Mouse (Mus musculus) kidney, embryonic 16.5 days (tissue): ENCODE results near the gene Gpx5. TPM values are rescaled to one million over a fixed set of nuclear protein-coding genes. Genes with fewer than 3 reads are reported as not detected.

Experiments used
- ATAC-seq: fragments of 200-750 bp; cut with Nextera tagmentation; 2 replicates; pipeline ENCODE4 v1.8.0; 2017; ENCODE audit warnings: moderate TSS enrichment; ENCODE audit not compliant: low FRiP score, low TSS enrichment
- H3K27ac ChIP-seq: fragments of 300-500 bp; sonication (generic); 2 replicates; pipeline ENCODE4 v1.5.1; 2014; ENCODE audit warnings: low read length
- H3K27me3 ChIP-seq: fragments of 300-500 bp; sonication (generic); 2 replicates; pipeline ENCODE4 v1.6.1; 2014; ENCODE audit warnings: low read length, control low read depth, mixed read lengths; ENCODE audit not compliant: insufficient read depth
- H3K36me3 ChIP-seq: fragments of 300-500 bp; sonication (generic); 2 replicates; pipeline ENCODE4 v1.6.1; 2014; ENCODE audit warnings: low read length, control low read depth, mixed read lengths; ENCODE audit not compliant: insufficient read depth
- H3K4me1 ChIP-seq: fragments of 300-500 bp; sonication (generic); 2 replicates; pipeline ENCODE4 v1.6.1; 2014; ENCODE audit warnings: low read length, control low read depth, mixed read lengths; ENCODE audit not compliant: insufficient read depth
- H3K4me2 ChIP-seq: fragments of 300-500 bp; sonication (generic); replicated peaks from 2 replicates; pipeline ENCODE4 v1.6.1; 2014; ENCODE audit warnings: low read depth, low read length
- H3K4me3 ChIP-seq: fragments of 300-500 bp; sonication (generic); 2 replicates; pipeline ENCODE4 v1.5.1; 2014; ENCODE audit warnings: mild to moderate bottlenecking, low read length
- H3K9ac ChIP-seq: fragments of 300-500 bp; sonication (generic); replicated peaks from 2 replicates; pipeline ENCODE4 v1.6.1; 2014; ENCODE audit warnings: low read length
- H3K9me3 ChIP-seq: fragments of 300-500 bp; sonication (generic); 2 replicates; pipeline ENCODE4 v1.6.1; 2016; ENCODE audit warnings: low read length, control low read depth
- WGBS: fragments of 180-500 bp; shearing (Covaris S2); extraction: QIAGEN DNeasy Blood & Tissue Kit; methylation state at CpG from one replicate; pipeline ENCODE4 v1.1.7; 2014; 5-methylcytosine and 5-hydroxymethylcytosine counted together
- polyA plus RNA-seq: library from polyadenylated mRNA; unstranded; fragments of >200 nt; fragmentation: Nextera tagmentation; extraction: Ambion mirVana; gene quantifications from 2 replicates; pipeline ENCODE4 v1.2.1, GENCODE M21; 2015

Gene Gpx5
- polyA plus RNA-seq, 1 experiment from 2014 or later = not detected

GRCm38 (mm10) chr13:21275021-21275814 is 17.3 kb downstream of the Gpx5 start:
- Histone ChIP-seq H3K27me3 (peaks cover 2% of the 10 kb centered on the region; the same call in 1 of the 2 replicates), H3K36me3 (no peaks in the 10 kb centered on the region), H3K4me1 (peaks cover 6% of the 10 kb centered on the region; the same call in 1 of the 2 replicates), H3K9me3 (no peaks in the 10 kb centered on the region), H3K9ac (peak overlapping the region; percentile 61), H3K4me3 (peak overlapping the region; percentile 74), H3K27ac (no peak overlapping the region), H3K4me2 (peak overlapping the region; percentile 72)
- WGBS = under 1% methylated on average over 29 of the region's 29 CpGs
- ATAC-seq = peak; percentile 73; the same call in 1 of the 2 replicates

- Histone ChIP-seq H3K9ac (no peak overlapping the region), H3K27me3 (no peaks in the 10 kb centered on the region), H3K4me1 (no peaks in the 10 kb centered on the region; the same call in 1 of the 2 replicates), H3K9me3 (no peaks in the 10 kb centered on the region), H3K4me2 (peak overlapping the region; percentile 34), H3K27ac (no peak overlapping the region), H3K4me3 (peak overlapping the region; percentile 23), H3K36me3 (no peaks in the 10 kb centered on the region)
- 6% methylated on average over 1 of the region's 1 CpGs for WGBS
- ATAC-seq = no peak
These were observed 24.3 kb downstream of the Gpx5 start for GRCm38 (mm10) chr13:21268262-21268661.

- H3K9ac ChIP-seq = no peak overlapping the region
- H3K27me3 ChIP-seq = peaks cover 3% of the 10 kb centered on the region; the same call in 1 of the 2 replicates
- 25% methylated on average over 4 of the region's 4 CpGs for WGBS
- no peaks in the 10 kb centered on the region; the same call in 1 of the 2 replicates for H3K4me1 ChIP-seq
- ATAC-seq = no peak
- no peaks in the 10 kb centered on the region for H3K9me3 ChIP-seq
- H3K27ac ChIP-seq = no peak overlapping the region
- H3K4me3 ChIP-seq = peak overlapping the region; percentile 23; the same call in 1 of the 2 replicates
- H3K4me2 ChIP-seq = peak overlapping the region; percentile 34
- H3K36me3 ChIP-seq = no peaks in the 10 kb centered on the region
These were observed 25.0 kb downstream of the Gpx5 start for GRCm38 (mm10) chr13:21267541-21267940.

DNA sequence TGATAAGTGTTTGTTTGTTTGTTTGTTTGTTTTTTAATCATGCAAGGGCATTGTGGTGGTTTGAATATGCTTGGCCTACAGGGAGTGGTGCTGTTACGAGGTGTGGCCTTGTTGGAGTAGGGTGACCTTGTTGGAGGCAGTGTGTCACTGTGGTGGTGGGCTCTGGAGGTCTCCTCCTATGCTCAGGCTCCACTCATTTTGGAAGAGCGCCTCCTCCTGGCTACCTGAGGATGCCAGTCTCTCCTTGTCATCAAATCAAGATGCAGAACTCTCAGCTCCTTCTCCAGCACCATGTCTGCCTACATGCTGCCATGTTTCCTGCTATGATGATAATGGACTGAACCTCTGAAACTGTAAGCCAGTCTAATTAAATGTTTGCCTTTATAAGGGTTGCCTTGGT is 26.8 kb downstream of the Gpx5 start:
- Histone ChIP-seq H3K27ac (no peak overlapping the region), H3K27me3 (peaks cover 5% of the 10 kb centered on the region; the same call in 1 of the 2 replicates), H3K4me1 (no peaks in the 10 kb centered on the region; the same call in 1 of the 2 replicates), H3K4me3 (no peak overlapping the region), H3K9ac (no peak overlapping the region), H3K9me3 (no peaks in the 10 kb centered on the region), H3K4me2 (no peak overlapping the region), H3K36me3 (no peaks in the 10 kb centered on the region)
- 71% methylated on average over 2 of the region's 2 CpGs for WGBS
- no peak for ATAC-seq

- 3% methylated on average over 11 of the region's 11 CpGs for WGBS
- Histone ChIP-seq H3K9ac (peak overlapping the region; percentile 52), H3K27me3 (peaks cover 5% of the 10 kb centered on the region; the same call in 1 of the 2 replicates), H3K36me3 (no peaks in the 10 kb centered on the region), H3K9me3 (no peaks in the 10 kb centered on the region), H3K27ac (no peak overlapping the region), H3K4me3 (peak overlapping the region; percentile 58), H3K4me2 (peak overlapping the region; percentile 54), H3K4me1 (peaks cover 5% of the 10 kb centered on the region)
- ATAC-seq = no peak
These were observed 28.2 kb downstream of the Gpx5 start for GRCm38 (mm10) chr13:21264366-21264765.

GRCm38 (mm10) chr13:21263910-21264309 is 28.6 kb downstream of the Gpx5 start:
- no peaks in the 10 kb centered on the region for H3K36me3 ChIP-seq
- H3K27ac ChIP-seq = no peak overlapping the region
- peak overlapping the region; percentile 54 for H3K4me2 ChIP-seq
- peak overlapping the region; percentile 58 for H3K4me3 ChIP-seq
- peaks cover 5% of the 10 kb centered on the region; the same call in 1 of the 2 replicates for H3K27me3 ChIP-seq
- peak overlapping the region; percentile 52 for H3K9ac ChIP-seq
- no peak for ATAC-seq
- WGBS = 5% methylated on average over 11 of the region's 11 CpGs
- H3K4me1 ChIP-seq = peaks cover 9% of the 10 kb centered on the region
- H3K9me3 ChIP-seq = no peaks in the 10 kb centered on the region

GRCm38 (mm10) chr13:21262787-21263461 is 29.6 kb downstream of the Gpx5 start:
- 61% methylated on average over 4 of the region's 4 CpGs for WGBS
- Histone ChIP-seq H3K27me3 (peaks cover 9% of the 10 kb centered on the region), H3K9me3 (no peaks in the 10 kb centered on the region), H3K36me3 (no peaks in the 10 kb centered on the region), H3K9ac (no peak overlapping the region), H3K4me1 (peaks cover 10% of the 10 kb centered on the region), H3K4me2 (no peak overlapping the region), H3K27ac (no peak overlapping the region), H3K4me3 (no peak overlapping the region)
- ATAC-seq = no peak

- Histone ChIP-seq H3K9ac (no peak overlapping the region), H3K27me3 (peaks cover 9% of the 10 kb centered on the region), H3K27ac (no peak overlapping the region), H3K36me3 (no peaks in the 10 kb centered on the region), H3K4me1 (peaks cover 10% of the 10 kb centered on the region), H3K4me2 (peak overlapping the region; percentile 69), H3K9me3 (no peaks in the 10 kb centered on the region), H3K4me3 (peak overlapping the region; percentile 57)
- no peak for ATAC-seq
- WGBS = 17% methylated on average over 5 of the region's 5 CpGs
These were observed 32.2 kb downstream of the Gpx5 start for GRCm38 (mm10) chr13:21260289-21260688.

DNA sequence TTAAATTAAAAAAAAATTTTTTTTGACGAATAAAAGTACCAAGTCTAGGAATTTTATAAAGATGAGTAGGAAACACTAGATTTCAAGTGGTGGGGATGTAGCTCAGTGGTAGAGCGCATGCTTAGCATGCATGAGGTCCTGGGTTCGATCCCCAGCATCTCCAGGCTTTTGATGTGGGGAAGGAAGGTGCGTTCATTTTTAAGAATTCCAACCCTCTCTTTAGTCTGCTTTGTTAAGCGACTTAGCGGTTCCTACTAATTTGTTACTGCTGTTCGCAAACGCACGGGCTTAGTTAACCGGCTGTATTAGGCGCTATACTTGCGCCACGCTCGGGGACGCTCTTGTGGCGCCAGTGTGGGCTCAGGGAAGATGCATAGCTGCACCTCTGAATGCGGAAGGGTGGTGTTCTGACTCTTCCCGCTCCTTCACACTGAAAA is 32.8 kb downstream of the Gpx5 start:
- peak overlapping the region; percentile 69 for H3K4me2 ChIP-seq
- peak; percentile 82 for ATAC-seq
- H3K9ac ChIP-seq = peak overlapping the region; percentile 36; the same call in 1 of the 2 replicates
- H3K36me3 ChIP-seq = no peaks in the 10 kb centered on the region
- no peak overlapping the region for H3K27ac ChIP-seq
- no peaks in the 10 kb centered on the region for H3K9me3 ChIP-seq
- H3K27me3 ChIP-seq = peaks cover 14% of the 10 kb centered on the region
- peak overlapping the region; percentile 57 for H3K4me3 ChIP-seq
- WGBS = under 1% methylated on average over 18 of the region's 18 CpGs
- peaks cover 10% of the 10 kb centered on the region for H3K4me1 ChIP-seq
